Mouse (Mus musculus): ENCODE data around the gene Morn1.

The Morn1 gene

GRCm38 (mm10) chr4:155086108-155087024 lies at the start of gene Morn1, which contains the start of gene Rer1:
Gene Morn1 (plus strand): TSS chr4:155086577.
Gene Rer1 (minus strand): TSS chr4:155086382.
- peak; percentile 99 for DNase-seq (ENCODE audit: inconsistent ontology term)

GRCm38 (mm10) chr4:155040197-155040596 lies 46.2 kb upstream of the Morn1 start:
- DNase-seq (ENCODE audit: inconsistent ontology term): no peak

DNA sequence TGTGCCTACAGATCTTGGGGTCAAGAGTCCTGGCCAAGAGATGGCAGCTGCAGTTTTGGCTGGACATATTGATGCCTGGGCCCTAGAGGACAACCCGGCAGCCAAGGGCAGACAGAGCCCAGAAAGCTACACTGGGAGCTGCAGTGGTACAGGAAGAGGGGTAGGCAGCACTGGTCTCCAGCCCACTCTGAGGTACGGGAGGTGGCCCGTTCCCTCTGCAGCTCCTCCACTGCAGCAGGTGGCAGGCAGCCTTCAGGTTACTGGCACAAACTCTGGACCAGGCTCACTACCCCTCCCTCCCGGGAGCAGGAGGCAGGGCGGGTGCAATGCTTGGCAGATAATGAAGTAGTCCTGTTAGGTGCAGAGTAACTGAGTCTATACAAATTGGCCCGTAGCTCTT lies 45.7 kb upstream of the Morn1 start:
- no peak for DNase-seq (ENCODE audit: inconsistent ontology term)

GRCm38 (mm10) chr4:155042606-155043288 lies 43.6 kb upstream of the Morn1 start:
- no peak for DNase-seq (ENCODE audit: inconsistent ontology term)

DNA sequence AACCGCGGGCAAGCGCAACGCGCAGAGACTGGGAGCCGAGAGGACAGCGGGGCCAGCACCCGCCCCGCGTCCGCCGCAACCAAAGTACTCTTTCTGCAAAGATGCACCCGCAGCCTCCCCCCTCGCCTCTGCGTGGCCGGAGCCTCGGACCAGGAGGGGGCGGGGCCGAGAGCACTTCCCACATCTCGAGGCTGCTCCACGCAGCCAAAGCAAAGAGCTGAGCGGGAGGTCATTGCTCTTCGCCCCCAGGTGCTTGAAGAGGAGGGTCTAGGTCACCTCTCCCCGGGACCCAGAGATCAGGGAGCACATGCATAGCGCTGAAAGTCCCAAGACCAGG lies 43.1 kb upstream of the Morn1 start:
- DNase-seq (ENCODE audit: inconsistent ontology term): no peak

DNA sequence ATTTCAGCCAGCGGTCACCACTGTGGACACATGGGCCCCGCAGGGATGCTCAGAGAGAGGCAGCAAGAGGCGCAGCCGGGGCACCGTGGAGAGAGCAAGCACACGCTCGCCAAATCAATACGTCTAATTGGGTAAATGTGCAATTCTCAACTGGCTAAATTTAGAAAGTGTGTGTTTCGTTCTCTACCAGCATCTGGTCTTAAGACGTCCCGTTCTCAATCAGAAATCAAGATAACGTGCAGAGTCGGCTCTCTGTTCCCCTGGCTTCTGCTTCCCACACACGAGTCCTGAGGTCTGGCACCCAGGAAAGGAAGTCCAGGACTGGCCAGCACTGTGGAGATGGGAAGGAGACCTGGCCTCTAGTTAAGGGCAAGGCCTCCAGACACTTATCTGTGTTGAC lies 39.7 kb upstream of the Morn1 start:
- DNase-seq (ENCODE audit: inconsistent ontology term): no peak

- no peak for DNase-seq (ENCODE audit: inconsistent ontology term)
These were observed 36.3 kb upstream of the Morn1 start for GRCm38 (mm10) chr4:155050116-155050515.

- DNase-seq (ENCODE audit: inconsistent ontology term): no peak
These were observed 29.7 kb upstream of the Morn1 start, which contains the start of gene Plch2 for GRCm38 (mm10) chr4:155056724-155057123. Gene Plch2 (minus strand): TSS chr4:155056784.

GRCm38 (mm10) chr4:155058325-155058724 lies 28.1 kb upstream of the Morn1 start:
- no peak for DNase-seq (ENCODE audit: inconsistent ontology term)

- no peak for DNase-seq (ENCODE audit: inconsistent ontology term)
These were observed 22.5 kb upstream of the Morn1 start for GRCm38 (mm10) chr4:155063895-155064294.

DNA sequence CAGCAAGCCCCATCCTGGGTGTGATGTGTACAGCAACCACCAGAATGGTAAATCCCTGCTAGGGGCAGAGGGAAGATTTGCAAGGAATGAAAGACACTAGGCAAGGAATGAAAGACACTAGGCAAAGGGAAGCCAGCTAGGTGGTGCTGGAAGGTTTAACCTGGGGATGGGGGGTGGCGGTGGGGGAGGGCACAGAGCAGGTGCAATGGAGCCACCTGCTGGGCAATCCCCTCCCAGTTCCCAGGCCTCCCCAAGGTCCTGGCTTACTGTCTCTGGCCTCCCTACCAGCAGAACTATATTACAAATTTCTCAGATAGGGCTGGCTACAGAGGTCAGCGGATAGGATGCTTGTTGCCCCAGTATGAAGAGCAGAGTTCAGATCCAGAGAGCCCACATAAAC lies 21.9 kb upstream of the Morn1 start:
- DNase-seq (ENCODE audit: inconsistent ontology term): no peak

DNA sequence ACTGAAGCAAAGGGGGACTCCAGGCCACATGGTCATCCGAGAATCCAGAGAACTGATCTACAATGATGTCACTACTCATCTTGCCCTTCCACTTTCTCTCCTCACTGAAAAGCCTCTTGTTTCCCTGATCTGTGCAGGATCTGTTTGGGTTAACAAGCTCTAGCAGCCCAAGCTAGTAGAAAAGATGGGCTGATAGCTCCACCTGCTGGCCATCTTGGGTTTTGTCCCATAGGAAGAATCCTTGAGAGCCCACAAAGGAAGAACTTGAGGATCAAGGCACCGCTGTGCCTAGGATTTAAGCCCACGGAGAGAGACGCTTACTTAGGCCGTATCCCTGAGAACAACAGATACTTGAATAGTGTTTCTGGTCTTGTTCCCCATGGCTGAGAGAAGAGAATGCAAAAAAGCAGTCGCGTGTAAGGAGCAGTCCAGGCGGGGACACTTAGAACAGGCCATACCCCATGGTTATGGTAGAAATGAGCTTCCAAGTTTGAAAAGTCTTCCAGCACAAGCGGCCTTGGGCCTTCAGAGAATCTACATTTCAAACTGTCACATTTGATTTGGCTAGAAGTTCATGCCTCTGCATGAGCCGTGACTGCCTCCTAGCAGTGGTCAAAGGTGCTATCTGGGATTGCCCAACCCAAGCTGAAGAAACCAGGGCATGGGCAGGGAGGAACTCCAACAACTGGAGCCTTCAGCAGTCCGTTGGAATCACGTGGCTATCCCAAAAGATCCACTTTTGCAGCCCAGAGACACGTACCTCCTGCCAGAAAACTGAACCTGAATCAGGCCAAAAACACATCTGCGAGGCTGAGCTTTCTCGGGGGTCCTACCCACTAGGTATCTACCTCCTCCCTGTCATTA lies 20.2 kb upstream of the Morn1 start:
- peak; percentile 81 for DNase-seq (ENCODE audit: inconsistent ontology term)

GRCm38 (mm10) chr4:155066834-155067522 lies 19.4 kb upstream of the Morn1 start, which contains the start of gene Pex10:
Gene Pex10 (plus strand): TSS chr4:155067016.
- peak; percentile 98 for DNase-seq (ENCODE audit: inconsistent ontology term)

- no peak for DNase-seq (ENCODE audit: inconsistent ontology term)
These were observed 17.9 kb upstream of the Morn1 start for GRCm38 (mm10) chr4:155068357-155068972.

GRCm38 (mm10) chr4:155069191-155069590 lies 17.2 kb upstream of the Morn1 start:
- peak; percentile 6 for DNase-seq (ENCODE audit: inconsistent ontology term)

- no peak for DNase-seq (ENCODE audit: inconsistent ontology term)
These were observed 16.2 kb upstream of the Morn1 start for GRCm38 (mm10) chr4:155070199-155070598.

GRCm38 (mm10) chr4:155070921-155071320 lies 15.5 kb upstream of the Morn1 start:
- DNase-seq (ENCODE audit: inconsistent ontology term): no peak

DNA sequence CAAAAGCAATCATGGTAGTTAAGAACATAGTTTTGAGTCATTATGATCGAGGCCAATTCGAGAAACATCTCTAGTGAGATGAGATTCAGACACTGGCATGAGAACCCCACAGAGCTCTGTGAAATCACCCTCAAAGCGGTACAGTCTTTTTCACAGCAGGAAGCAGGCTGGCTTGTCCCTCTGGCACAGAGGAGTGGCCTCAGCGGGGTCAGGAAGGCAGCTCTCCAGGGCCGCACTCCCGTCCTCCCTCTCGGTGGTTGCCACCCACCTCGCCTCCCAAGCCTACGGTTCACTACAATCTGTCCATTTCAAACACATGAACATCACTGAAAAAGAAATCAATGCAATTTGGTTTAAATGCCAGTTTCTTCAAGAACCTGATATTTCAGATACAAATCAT lies 12.0 kb upstream of the Morn1 start:
- no peak for DNase-seq (ENCODE audit: inconsistent ontology term)

DNA sequence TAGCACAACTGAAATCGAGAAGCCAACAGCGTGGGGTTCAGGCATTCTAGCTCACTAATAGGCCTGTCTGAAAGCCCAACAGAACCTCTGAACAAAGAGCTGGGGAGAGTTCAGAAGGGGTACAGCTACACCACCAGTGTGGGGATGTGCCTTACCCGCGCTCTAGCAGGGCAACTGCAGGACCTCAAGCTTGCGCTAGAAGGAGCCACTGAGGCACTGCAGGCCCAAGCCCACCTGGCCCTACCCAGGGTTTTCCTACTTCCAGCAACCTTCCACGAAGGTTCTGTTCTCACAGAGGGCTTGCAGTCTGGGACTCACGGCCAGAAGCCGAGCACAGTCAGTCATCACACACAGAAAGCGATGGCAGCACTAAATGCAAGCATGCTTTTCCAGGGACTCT lies 11.2 kb upstream of the Morn1 start:
- DNase-seq (ENCODE audit: inconsistent ontology term): no peak

DNA sequence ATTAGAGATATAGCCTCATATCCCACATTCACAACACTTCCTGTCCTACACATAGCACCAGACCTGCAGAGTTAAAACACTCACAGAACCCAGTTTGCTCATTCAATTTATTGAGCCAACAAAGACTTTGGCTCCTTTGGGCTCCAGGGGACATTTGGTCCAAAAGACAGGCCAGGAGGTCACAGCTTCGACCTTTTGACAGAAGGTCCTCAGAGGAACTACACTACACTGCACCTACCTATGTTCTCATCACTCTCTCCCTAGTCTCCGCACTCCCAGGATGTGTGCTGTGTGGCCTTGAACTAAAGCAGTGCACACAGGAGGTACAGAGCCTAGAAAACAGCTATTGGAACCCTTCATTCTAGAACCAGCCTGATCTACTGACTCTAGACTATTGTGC lies 10.6 kb upstream of the Morn1 start:
- DNase-seq (ENCODE audit: inconsistent ontology term): no peak

DNA sequence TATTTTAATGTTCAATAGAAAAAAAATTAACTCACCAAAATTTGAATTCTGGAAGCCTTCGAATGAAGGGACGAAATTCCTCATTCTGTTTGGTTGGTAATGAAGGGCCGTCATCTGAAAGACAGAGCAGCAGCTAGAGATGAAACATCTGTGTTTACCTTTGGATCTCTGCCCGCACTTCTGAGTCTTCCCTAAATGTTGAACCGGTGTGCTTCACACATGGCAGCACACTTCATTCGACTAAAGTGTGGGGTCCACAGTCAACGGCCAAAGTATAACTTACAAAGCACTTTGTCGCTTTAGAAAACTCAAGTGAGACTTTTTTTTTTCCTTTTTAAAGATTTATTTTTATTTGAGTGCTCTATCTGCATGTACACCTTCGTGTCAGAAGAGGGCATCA lies 9.7 kb upstream of the Morn1 start:
- DNase-seq (ENCODE audit: inconsistent ontology term): no peak

Measured in Muller cell, postnatal 12 days (primary cell).